Mouse (Mus musculus) liver, embryonic 14.5 days (tissue): ENCODE results near the gene Kidins220.

Experiments
- CTCF ChIP-seq: IDR thresholded peaks from 2 replicates; pipeline ENCODE4 v1.5.1; 2016; ENCODE audit warnings: antibody characterized with exemption, low read depth, control low read depth
- EP300 ChIP-seq: IDR thresholded peaks from 2 replicates; pipeline ENCODE4 v1.6.1; 2016; ENCODE audit warnings: antibody characterized with exemption, low read depth

DNA sequence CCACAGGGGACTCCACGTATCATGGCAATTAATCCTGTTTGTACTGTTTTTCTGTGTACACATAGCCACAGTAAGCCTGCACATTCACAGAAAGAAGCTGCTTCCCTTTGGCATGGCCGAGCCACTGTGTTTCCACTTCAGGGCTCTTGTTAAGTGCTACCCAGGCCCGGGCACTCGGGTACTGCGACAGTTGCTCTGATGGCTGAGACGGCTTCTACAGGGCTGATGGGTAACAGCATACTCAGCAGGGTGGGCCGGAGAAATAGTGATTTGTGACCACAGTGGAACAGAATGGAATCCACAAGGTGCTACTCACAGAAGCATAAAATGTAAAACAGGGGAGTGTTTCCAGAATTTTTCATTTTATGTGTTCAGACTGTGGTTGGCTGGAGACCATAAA is 45.7 kb upstream of the Kidins220 start:
- TF ChIP-seq CTCF (no peak), EP300 (no peak)
